Mouse (Mus musculus): Measurements from ENCODE around the gene Lbr. TPM values are rescaled to one million over a fixed set of nuclear protein-coding genes. Genes with fewer than 3 reads are reported as not detected.
A peak's percentile ranks its signal among the peaks of the same experiment; 100 is the strongest.

Lbr gene
- total RNA-seq (2015) (457 and 500 TPM in 2 replicates), total RNA-seq (2017) (415 and 440 TPM in 2 replicates)

- ATAC-seq (ENCODE audit: poor library complexity, severe bottlenecking), result no peak
Measured at GRCm38 (mm10) chr1:181842781-181843180, at the start of gene Lbr. Gene Lbr (minus strand): TSS chr1:181843046.

- ATAC-seq (ENCODE audit: poor library complexity, severe bottlenecking), result no peak
Measured at GRCm38 (mm10) chr1:181889670-181890069, 46.8 kb upstream of the Lbr start.

DNA sequence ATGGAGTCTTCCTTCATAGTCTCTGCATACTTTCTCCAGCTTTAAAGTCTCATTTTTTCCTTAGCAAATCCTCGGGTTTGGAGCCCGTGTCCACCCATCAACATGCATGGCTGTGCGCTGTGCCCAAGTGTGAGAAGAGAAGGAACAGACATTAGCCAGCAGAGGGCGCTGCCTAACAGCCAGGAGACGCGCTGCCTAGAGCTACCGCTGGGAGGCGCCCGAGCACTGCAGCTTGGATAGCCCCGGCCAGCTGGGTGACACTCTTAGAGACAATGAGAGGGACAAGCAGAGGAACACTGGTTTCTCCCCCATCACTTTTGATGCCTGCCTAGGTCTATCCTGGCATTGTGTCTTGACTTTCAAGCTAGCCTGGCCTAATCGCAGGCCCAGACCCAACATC lies 46.0 kb upstream of the Lbr start:
- peak; percentile 100 for ATAC-seq (ENCODE audit: poor library complexity, severe bottlenecking)

- peak; percentile 88 for ATAC-seq (ENCODE audit: poor library complexity, severe bottlenecking)
Measured at GRCm38 (mm10) chr1:181881532-181881931, 38.7 kb upstream of the Lbr start.

DNA sequence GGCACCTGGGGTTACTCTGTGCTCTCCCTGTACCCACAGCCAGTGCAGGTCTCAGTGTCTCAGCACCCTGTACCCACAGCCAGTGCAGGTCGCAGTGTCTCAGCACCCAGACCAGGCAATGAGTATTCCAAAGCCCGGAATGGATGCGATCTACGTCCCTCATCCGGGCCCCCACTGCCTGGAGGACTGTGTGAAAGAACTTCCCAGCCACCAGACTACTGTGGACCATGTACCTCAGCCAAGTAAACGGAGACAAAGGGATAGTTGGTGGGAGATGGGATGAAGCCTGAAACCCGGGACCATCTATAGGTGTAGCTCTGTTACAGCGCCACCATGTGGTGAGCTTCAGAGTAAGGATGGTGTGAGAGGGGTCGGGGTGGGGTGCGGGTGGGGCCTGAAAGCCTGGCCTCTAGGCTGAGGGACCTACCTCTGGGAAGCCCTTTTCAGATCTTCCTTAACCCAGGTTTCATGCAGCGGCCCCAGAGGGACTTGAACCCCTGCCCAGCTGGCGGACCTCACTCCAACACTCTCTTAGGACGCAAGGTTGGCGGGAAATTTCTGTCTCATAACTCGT lies 38.0 kb upstream of the Lbr start:
- ATAC-seq (ENCODE audit: poor library complexity, severe bottlenecking), result no peak

- ATAC-seq (ENCODE audit: poor library complexity, severe bottlenecking), result no peak
Measured at GRCm38 (mm10) chr1:181878436-181878835, 35.6 kb upstream of the Lbr start.

GRCm38 (mm10) chr1:181877088-181877487 lies 34.2 kb upstream of the Lbr start:
- peak; percentile 58 for ATAC-seq (ENCODE audit: poor library complexity, severe bottlenecking)

DNA sequence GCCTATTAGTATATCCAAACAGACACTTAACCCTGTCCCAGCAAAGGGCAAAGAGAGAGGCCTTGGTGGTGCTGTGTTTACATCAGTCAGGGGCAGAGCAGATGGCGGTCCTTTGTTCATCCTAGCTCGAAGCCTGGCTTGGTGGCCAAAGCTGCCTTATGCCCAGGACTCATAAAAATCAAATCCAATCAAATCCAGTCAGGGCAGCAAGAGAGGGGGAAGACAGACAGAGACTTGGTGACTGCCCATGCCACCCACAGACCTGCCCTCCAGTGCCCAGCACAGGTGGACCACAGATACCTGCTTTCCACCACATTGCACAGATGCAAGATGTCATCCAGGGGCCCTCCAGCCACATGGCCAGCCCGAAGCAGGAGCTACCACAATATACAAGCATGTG lies 33.8 kb upstream of the Lbr start:
- no peak for ATAC-seq (ENCODE audit: poor library complexity, severe bottlenecking)

DNA sequence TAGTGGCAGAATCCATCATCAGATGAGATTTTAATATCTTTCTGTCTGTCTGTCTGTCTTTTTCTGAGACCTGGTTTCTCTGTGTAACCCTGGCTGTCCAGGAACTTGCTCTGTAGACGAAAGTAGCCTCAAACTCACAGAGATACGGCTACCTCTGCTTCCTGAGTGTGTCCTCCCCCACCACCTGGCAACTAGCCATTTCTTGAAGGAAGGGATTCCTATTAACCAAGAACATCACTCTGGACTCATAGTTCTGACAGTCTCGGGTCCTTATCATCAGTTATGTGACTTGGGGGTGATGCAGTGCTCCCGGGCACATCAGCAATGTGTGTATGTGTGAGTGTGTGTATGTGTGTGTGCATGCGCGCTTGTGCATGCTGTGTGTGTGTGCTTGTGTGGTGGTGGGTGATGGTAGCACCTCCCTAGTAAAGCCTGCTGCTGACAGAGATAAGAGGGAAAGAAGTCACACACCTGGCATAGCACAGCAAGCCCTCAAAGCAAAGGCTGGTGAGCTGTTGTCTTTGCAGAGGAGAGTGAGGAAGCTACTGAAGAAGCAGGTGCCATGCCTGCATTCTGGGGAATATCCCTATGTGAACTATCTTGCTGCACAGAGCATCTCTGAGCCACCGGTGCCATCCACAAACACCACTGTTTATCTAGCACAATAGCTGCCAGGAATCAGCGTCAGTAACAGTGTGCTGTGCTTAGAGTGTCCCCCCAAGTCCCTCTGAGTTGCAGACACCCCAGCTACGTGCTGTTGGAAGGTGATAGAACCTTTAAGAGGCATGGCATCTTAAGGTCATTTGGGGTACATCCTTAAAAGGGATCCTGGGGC lies 30.5 kb upstream of the Lbr start:
- no peak for ATAC-seq (ENCODE audit: poor library complexity, severe bottlenecking)

- ATAC-seq (ENCODE audit: poor library complexity, severe bottlenecking), result peak; percentile 67
Measured at GRCm38 (mm10) chr1:181872639-181873038, 29.8 kb upstream of the Lbr start.

- ATAC-seq (ENCODE audit: poor library complexity, severe bottlenecking), result peak; percentile 61
Measured at GRCm38 (mm10) chr1:181866429-181867280, 23.8 kb upstream of the Lbr start.

GRCm38 (mm10) chr1:181865863-181866216 lies 23.0 kb upstream of the Lbr start:
- peak; percentile 76 for ATAC-seq (ENCODE audit: poor library complexity, severe bottlenecking)

- peak; percentile 67; the same call in 1 of the 2 replicates for ATAC-seq (ENCODE audit: poor library complexity, severe bottlenecking)
Measured at GRCm38 (mm10) chr1:181864971-181865862, 22.4 kb upstream of the Lbr start.

GRCm38 (mm10) chr1:181863431-181863830 lies 20.6 kb upstream of the Lbr start:
- no peak for ATAC-seq (ENCODE audit: poor library complexity, severe bottlenecking)

- no peak for ATAC-seq (ENCODE audit: poor library complexity, severe bottlenecking)
Measured at GRCm38 (mm10) chr1:181862676-181863374, 20.0 kb upstream of the Lbr start.

- no peak for ATAC-seq (ENCODE audit: poor library complexity, severe bottlenecking)
Measured at GRCm38 (mm10) chr1:181861181-181861902, 18.5 kb upstream of the Lbr start.

DNA sequence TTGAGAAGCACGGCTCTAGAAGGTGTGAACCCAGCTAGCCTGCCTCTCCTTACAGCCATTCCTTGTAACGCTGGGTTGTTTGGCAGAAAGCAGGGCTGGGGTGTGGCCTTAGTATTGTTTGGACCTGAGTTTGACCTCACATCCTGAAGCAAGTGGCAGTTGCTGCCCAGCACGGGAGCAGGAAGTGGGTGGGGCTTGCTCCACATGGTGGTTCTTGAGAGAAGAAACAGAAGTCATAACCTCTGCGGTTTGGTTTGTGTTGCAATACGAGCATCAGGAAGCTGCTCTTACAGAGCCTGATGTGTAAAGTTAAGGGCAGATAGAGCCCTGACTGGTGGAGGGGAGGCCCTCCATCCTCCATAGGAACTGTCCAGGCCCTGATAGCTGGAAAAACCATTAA lies 17.8 kb upstream of the Lbr start:
- peak; percentile 92 for ATAC-seq (ENCODE audit: poor library complexity, severe bottlenecking)

- no peak for ATAC-seq (ENCODE audit: poor library complexity, severe bottlenecking)
Measured at GRCm38 (mm10) chr1:181856329-181856728, 13.5 kb upstream of the Lbr start.

GRCm38 (mm10) chr1:181854829-181855228 lies 12.0 kb upstream of the Lbr start:
- ATAC-seq (ENCODE audit: poor library complexity, severe bottlenecking), result no peak
